Mouse (Mus musculus) layer of hippocampus, adult 11-12 months (tissue): Measurements from ENCODE around the gene Far2.
"Not testable (repeated sequence)": the region's sequence is repeated elsewhere in the genome, so short reads cannot be mapped to it uniquely, and the experiment has no call there.

Experiments used
- DNase-seq: peaks from one replicate; pipeline ENCODE4 v3.0.0; 2022; ENCODE audit warnings: low spot score

Gene Far2

GRCm38 (mm10) chr6:148117696-148118095, 70.6 kb downstream of the Far2 start:
- no peak for DNase-seq

GRCm38 (mm10) chr6:148120703-148121102, 73.6 kb downstream of the Far2 start:
- DNase-seq: no peak

GRCm38 (mm10) chr6:148126851-148127250, 79.8 kb downstream of the Far2 start:
- peak; percentile 19 for DNase-seq

- no peak for DNase-seq
Measured at GRCm38 (mm10) chr6:148132314-148132713, 85.3 kb downstream of the Far2 start.

GRCm38 (mm10) chr6:148133536-148133935, 86.5 kb downstream of the Far2 start:
- DNase-seq: no peak

- peak; percentile 88 for DNase-seq
Measured at GRCm38 (mm10) chr6:148135769-148136382, 88.8 kb downstream of the Far2 start.

GRCm38 (mm10) chr6:148139288-148139995, 92.4 kb downstream of the Far2 start:
- no peak for DNase-seq

- DNase-seq: no peak
Measured at GRCm38 (mm10) chr6:148141874-148142273, 94.8 kb downstream of the Far2 start.

- no peak for DNase-seq
Measured at GRCm38 (mm10) chr6:148142421-148142820, 95.4 kb downstream of the Far2 start.

- not testable (repeated sequence) for DNase-seq
Measured at GRCm38 (mm10) chr6:148152305-148152704, 105.2 kb downstream of the Far2 start.

GRCm38 (mm10) chr6:148172904-148173303, 125.8 kb downstream of the Far2 start:
- DNase-seq: no peak

GRCm38 (mm10) chr6:148185694-148186093, 138.6 kb downstream of the Far2 start:
- no peak for DNase-seq

- no peak for DNase-seq
Measured at GRCm38 (mm10) chr6:148193972-148194701, 147.1 kb downstream of the Far2 start.

- DNase-seq: no peak
Measured at GRCm38 (mm10) chr6:148199177-148199576, 152.1 kb downstream of the Far2 start.

- DNase-seq: no peak
Measured at GRCm38 (mm10) chr6:148199729-148200128, 152.7 kb downstream of the Far2 start.

- no peak for DNase-seq
Measured at GRCm38 (mm10) chr6:148205134-148205533, 158.1 kb downstream of the Far2 start.

- DNase-seq: no peak
Measured at GRCm38 (mm10) chr6:148207522-148207921, 160.5 kb downstream of the Far2 start.

GRCm38 (mm10) chr6:148211391-148211876, 164.4 kb downstream of the Far2 start:
- DNase-seq: no peak

- DNase-seq: peak; percentile 99
Measured at GRCm38 (mm10) chr6:148211897-148212680, 165.0 kb downstream of the Far2 start, which contains the start of gene Ergic2. Gene Ergic2, minus strand, starts transcription at chr6:148212374.

GRCm38 (mm10) chr6:148214765-148215164, 167.7 kb downstream of the Far2 start:
- DNase-seq: peak; percentile 67

GRCm38 (mm10) chr6:148216752-148217151, 169.7 kb downstream of the Far2 start:
- DNase-seq: no peak
